Mouse (Mus musculus) testis, adult 2 months (tissue): ENCODE results near the gene Olfr212.

Experiments used
- CTCF ChIP-seq: fragments of 200-500 bp; IDR thresholded peaks from 2 replicates; pipeline ENCODE4 v1.5.1; 2012; ENCODE audit warnings: low read depth, mild to moderate bottlenecking, inconsistent platforms, low read length, moderate library complexity; ENCODE audit not compliant: control insufficient read depth, insufficient read depth, insufficient replicate concordance
- POLR2A ChIP-seq: fragments of 200-500 bp; IDR thresholded peaks from 2 replicates; pipeline ENCODE4 v1.6.1; 2012; ENCODE audit warnings: low read depth, mild to moderate bottlenecking, inconsistent platforms, low read length, moderate library complexity; ENCODE audit not compliant: control insufficient read depth

DNA sequence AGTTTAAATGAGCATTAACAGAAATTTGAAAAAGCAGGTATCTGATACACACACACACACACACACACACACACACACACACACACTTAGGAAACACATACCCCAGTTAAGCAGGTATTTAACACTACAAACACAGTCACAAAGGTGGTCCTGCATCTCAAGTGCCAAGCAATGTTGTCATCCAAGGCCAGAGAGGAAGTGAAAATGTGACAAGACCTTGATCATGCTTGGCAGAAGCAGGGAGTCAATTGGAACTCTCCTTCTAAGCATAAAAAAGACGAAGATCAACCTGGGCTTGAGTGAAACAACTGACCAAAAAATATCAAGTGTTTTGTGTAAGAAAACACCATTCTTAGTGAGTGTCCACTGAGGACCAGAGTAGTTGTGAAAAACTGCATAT is 10.4 kb upstream of the Olfr212 start:
- TF ChIP-seq CTCF = no peak
- TF ChIP-seq POLR2A = no peak
